Mouse (Mus musculus): Measurements from ENCODE around the gene Tectb. TPM values are rescaled to one million over a fixed set of nuclear protein-coding genes. Genes with fewer than 3 reads are reported as not detected.

Gene Tectb
- polyA plus RNA-seq, 1 experiment from 2014 or later, result not detected

- Histone ChIP-seq H3K4me1 (replicated peaks; ENCODE audit: control insufficient read depth, insufficient read depth, low read length) (0 out of 2 replicates have a peak, but pooled peaks cover 3% of the 10 kb centered on the region), H3K9me3 (ENCODE audit: control insufficient read depth) (no peaks in the 10 kb centered on the region), H3K4me2 (replicated peaks; ENCODE audit: low read depth) (no peak overlapping the region), H3K9ac (ENCODE audit: low read depth, low read length) (no peak overlapping the region), H3K27me3 (replicated peaks; ENCODE audit: control insufficient read depth, insufficient read depth, low read length) (no peaks in the 10 kb centered on the region), H3K36me3 (ENCODE audit: control insufficient read depth, insufficient read depth) (no peaks in the 10 kb centered on the region), H3K4me3 (ENCODE audit: low read depth, low read length) (no peak overlapping the region), H3K27ac (ENCODE audit: low read depth, low read length) (no peak overlapping the region)
- 61% methylated on average over 3 of the region's 3 CpGs for WGBS
- no peak for ATAC-seq
- no peak for TF ChIP-seq CTCF (IDR thresholded peaks at IDR 0.05; ENCODE audit: low read depth)
Observed at GRCm38 (mm10) chr19:55185651-55186050, 5.1 kb downstream of the Tectb start.

DNA sequence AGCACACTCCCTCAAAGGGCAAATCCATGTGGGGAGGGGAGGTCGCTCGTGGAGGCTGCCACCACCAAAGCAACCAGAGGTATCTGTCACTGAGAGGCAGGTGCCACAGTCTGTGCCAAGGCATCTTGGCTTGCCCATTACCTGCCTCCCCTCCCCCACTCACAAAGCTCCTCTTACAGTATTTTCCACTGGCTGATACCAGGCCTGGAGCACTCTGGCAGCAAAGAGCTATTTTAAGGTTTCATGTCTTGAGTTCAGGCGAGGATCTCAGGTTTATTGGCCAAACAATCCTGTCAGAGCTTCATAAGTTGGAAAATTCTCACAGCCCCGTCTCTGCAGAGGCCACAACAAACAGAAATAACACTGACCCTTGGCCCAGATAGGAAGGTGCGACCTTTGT lies 9.5 kb downstream of the Tectb start:
- no peak for ATAC-seq
- no peaks in the 10 kb centered on the region for H3K9me3 ChIP-seq (ENCODE audit: control insufficient read depth)
- no peak overlapping the region for H3K4me2 ChIP-seq (replicated peaks; ENCODE audit: low read depth)
- no peak for TF ChIP-seq CTCF (IDR thresholded peaks at IDR 0.05; ENCODE audit: low read depth)
- H3K4me3 ChIP-seq (ENCODE audit: low read depth, low read length), result no peak overlapping the region
- no peak overlapping the region for H3K9ac ChIP-seq (ENCODE audit: low read depth, low read length)
- H3K36me3 ChIP-seq (ENCODE audit: control insufficient read depth, insufficient read depth), result no peaks in the 10 kb centered on the region
- WGBS, result 56% methylated on average over 5 of the region's 5 CpGs
- H3K27me3 ChIP-seq (replicated peaks; ENCODE audit: control insufficient read depth, insufficient read depth, low read length), result no peaks in the 10 kb centered on the region
- no peak overlapping the region for H3K27ac ChIP-seq (ENCODE audit: low read depth, low read length)
- 0 out of 2 replicates have a peak, but pooled peaks cover 3% of the 10 kb centered on the region for H3K4me1 ChIP-seq (replicated peaks; ENCODE audit: control insufficient read depth, insufficient read depth, low read length)

GRCm38 (mm10) chr19:55191596-55191995 lies 11.1 kb downstream of the Tectb start:
- ATAC-seq, result no peak
- Histone ChIP-seq H3K9ac (ENCODE audit: low read depth, low read length) (no peak overlapping the region), H3K27me3 (replicated peaks; ENCODE audit: control insufficient read depth, insufficient read depth, low read length) (no peaks in the 10 kb centered on the region), H3K4me2 (replicated peaks; ENCODE audit: low read depth) (no peak overlapping the region), H3K9me3 (ENCODE audit: control insufficient read depth) (no peaks in the 10 kb centered on the region), H3K27ac (ENCODE audit: low read depth, low read length) (no peak overlapping the region), H3K4me3 (ENCODE audit: low read depth, low read length) (no peak overlapping the region), H3K4me1 (replicated peaks; ENCODE audit: control insufficient read depth, insufficient read depth, low read length) (0 out of 2 replicates have a peak, but pooled peaks cover 3% of the 10 kb centered on the region), H3K36me3 (ENCODE audit: control insufficient read depth, insufficient read depth) (no peaks in the 10 kb centered on the region)
- 61% methylated on average over 2 of the region's 2 CpGs for WGBS
- TF ChIP-seq CTCF (IDR thresholded peaks at IDR 0.05; ENCODE audit: low read depth), result no peak

DNA sequence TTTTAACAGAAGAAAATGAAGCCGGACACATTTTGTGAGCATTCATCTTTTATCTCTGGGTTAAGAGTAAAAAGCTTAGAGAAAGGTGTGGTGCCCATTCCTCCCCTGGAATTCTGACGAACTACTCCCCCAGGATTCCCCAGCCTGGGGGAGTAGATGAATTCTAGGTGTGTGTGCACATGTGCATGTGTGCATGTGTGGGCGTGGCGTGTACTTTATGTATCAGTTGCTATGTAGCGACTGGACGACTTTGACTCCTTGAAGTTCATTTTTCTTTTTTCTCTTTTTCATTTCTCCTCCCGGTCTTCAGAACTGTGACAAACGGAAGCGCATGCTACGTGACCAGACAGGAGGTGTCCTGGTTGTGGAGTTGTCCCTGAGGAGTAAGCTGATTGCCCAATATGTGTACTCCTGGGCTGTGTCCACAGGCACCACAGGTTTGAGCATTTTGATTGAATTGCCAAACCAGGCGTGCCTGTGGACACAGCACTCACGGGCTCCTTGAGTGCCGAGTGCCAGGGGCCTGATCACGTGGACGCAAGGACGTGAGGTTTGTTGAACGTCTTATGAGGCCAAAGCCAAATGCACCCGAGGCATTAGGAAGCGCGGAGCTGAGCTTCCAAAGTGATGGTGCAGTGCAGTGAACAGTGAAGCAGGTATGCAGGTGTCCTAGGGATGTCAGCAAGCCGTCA lies 11.9 kb downstream of the Tectb start:
- no peak for TF ChIP-seq CTCF (IDR thresholded peaks at IDR 0.05; ENCODE audit: low read depth)
- no peak overlapping the region for H3K27ac ChIP-seq (ENCODE audit: low read depth, low read length)
- peak overlapping the region; percentile 38 for H3K4me2 ChIP-seq (replicated peaks; ENCODE audit: low read depth)

DNA sequence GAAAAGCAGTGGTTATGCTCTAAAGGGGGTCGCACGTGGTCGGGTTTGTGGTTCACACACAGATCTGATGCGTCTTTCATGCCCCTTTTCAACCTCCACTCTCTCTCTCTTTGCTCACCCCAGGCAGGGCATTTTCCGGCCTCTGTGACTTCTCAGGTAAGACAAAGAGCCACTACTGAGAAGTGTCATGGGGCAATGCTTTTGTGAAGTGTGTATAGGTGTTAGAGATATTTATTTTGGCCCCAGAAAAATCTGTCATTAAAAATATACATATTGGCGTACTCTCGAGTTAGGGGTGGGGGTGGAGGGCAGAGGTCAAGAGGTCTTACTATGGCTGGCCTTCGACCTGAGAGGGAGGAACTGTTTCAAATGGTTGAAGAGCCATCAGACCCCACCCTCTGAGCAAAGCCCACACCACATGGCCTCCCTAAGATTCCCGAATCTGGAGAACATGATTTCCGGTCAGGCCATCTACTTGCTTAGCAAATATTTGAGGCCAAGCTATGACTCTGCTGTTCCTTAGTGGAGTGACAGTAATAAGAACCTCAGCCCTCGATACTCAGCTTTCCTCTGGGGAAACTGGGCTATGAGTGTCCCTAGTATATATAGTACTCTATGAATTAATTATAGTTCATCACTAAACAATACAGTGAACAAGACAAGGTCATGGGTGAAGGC lies 13.3 kb downstream of the Tectb start:
- Histone ChIP-seq H3K4me1 (replicated peaks; ENCODE audit: control insufficient read depth, insufficient read depth, low read length) (peaks cover 7% of the 10 kb centered on the region), H3K27me3 (replicated peaks; ENCODE audit: control insufficient read depth, insufficient read depth, low read length) (no peaks in the 10 kb centered on the region), H3K9ac (ENCODE audit: low read depth, low read length) (no peak overlapping the region), H3K27ac (ENCODE audit: low read depth, low read length) (no peak overlapping the region), H3K4me2 (replicated peaks; ENCODE audit: low read depth) (no peak overlapping the region), H3K36me3 (ENCODE audit: control insufficient read depth, insufficient read depth) (no peaks in the 10 kb centered on the region), H3K4me3 (ENCODE audit: low read depth, low read length) (no peak overlapping the region), H3K9me3 (ENCODE audit: control insufficient read depth) (no peaks in the 10 kb centered on the region)
- no peak for TF ChIP-seq CTCF (IDR thresholded peaks at IDR 0.05; ENCODE audit: low read depth)
- no peak for ATAC-seq
- WGBS, result 66% methylated on average over 11 of the region's 11 CpGs

More for the DNA sequence above, 11.9 kb downstream of the Tectb start:
- no peak overlapping the region for H3K4me3 ChIP-seq (ENCODE audit: low read depth, low read length)
- H3K9ac ChIP-seq (ENCODE audit: low read depth, low read length), result no peak overlapping the region
- no peaks in the 10 kb centered on the region for H3K9me3 ChIP-seq (ENCODE audit: control insufficient read depth)
- ATAC-seq, result peak; percentile 40; the same call in 1 of the 2 replicates
- no peaks in the 10 kb centered on the region for H3K36me3 ChIP-seq (ENCODE audit: control insufficient read depth, insufficient read depth)
- H3K27me3 ChIP-seq (replicated peaks; ENCODE audit: control insufficient read depth, insufficient read depth, low read length), result no peaks in the 10 kb centered on the region
- 0 out of 2 replicates have a peak, but pooled peaks cover 3% of the 10 kb centered on the region for H3K4me1 ChIP-seq (replicated peaks; ENCODE audit: control insufficient read depth, insufficient read depth, low read length)
- 55% methylated on average over 21 of the region's 21 CpGs for WGBS

GRCm38 (mm10) chr19:55194520-55195170 lies 14.1 kb downstream of the Tectb start:
- peaks cover 7% of the 10 kb centered on the region for H3K4me1 ChIP-seq (replicated peaks; ENCODE audit: control insufficient read depth, insufficient read depth, low read length)
- no peaks in the 10 kb centered on the region for H3K9me3 ChIP-seq (ENCODE audit: control insufficient read depth)
- H3K4me3 ChIP-seq (ENCODE audit: low read depth, low read length), result no peak overlapping the region
- WGBS, result 61% methylated on average over 7 of the region's 7 CpGs
- no peaks in the 10 kb centered on the region for H3K36me3 ChIP-seq (ENCODE audit: control insufficient read depth, insufficient read depth)
- H3K9ac ChIP-seq (ENCODE audit: low read depth, low read length), result no peak overlapping the region
- H3K4me2 ChIP-seq (replicated peaks; ENCODE audit: low read depth), result no peak overlapping the region
- no peak for TF ChIP-seq CTCF (IDR thresholded peaks at IDR 0.05; ENCODE audit: low read depth)
- no peak for ATAC-seq
- H3K27ac ChIP-seq (ENCODE audit: low read depth, low read length), result no peak overlapping the region
- no peaks in the 10 kb centered on the region for H3K27me3 ChIP-seq (replicated peaks; ENCODE audit: control insufficient read depth, insufficient read depth, low read length)

Measured in intestine, postnatal 0 days (tissue).